Mouse (Mus musculus): ENCODE measurements around the gene G2e3. TPM values are rescaled to one million over a fixed set of nuclear protein-coding genes. Genes with fewer than 3 reads are reported as not detected.

The G2e3 gene
- polyA plus RNA-seq, 1 experiment from 2014 or later: 39.7 TPM

GRCm38 (mm10) chr12:51368504-51368903, 20.6 kb downstream of the G2e3 start:
- WGBS: 93% methylated on average over 3 of the region's 3 CpGs
- no peaks in the 10 kb centered on the region for H3K9me3 ChIP-seq (ENCODE audit: control insufficient read depth, low read length)
- H3K27ac ChIP-seq (replicated peaks; ENCODE audit: low read depth, low read length): no peak overlapping the region
- peaks cover 12% of the 10 kb centered on the region for H3K36me3 ChIP-seq (ENCODE audit: control insufficient read depth, insufficient read depth, low read length)
- H3K4me2 ChIP-seq (ENCODE audit: low read depth, severe bottlenecking): no peak overlapping the region
- no peaks in the 10 kb centered on the region for H3K27me3 ChIP-seq (ENCODE audit: control insufficient read depth, insufficient read depth, low read length)
- no peak for DNase-seq (ENCODE audit: low spot score)
- H3K4me1 ChIP-seq (ENCODE audit: control insufficient read depth, insufficient read depth, low read length): no peaks in the 10 kb centered on the region
- ATAC-seq (ENCODE audit: insufficient number of reproducible peaks, low FRiP score, low TSS enrichment, low read depth): no peak
- no peak overlapping the region for H3K9ac ChIP-seq (ENCODE audit: low read length)
- no peak overlapping the region for H3K4me3 ChIP-seq (ENCODE audit: low read depth, low read length)

DNA sequence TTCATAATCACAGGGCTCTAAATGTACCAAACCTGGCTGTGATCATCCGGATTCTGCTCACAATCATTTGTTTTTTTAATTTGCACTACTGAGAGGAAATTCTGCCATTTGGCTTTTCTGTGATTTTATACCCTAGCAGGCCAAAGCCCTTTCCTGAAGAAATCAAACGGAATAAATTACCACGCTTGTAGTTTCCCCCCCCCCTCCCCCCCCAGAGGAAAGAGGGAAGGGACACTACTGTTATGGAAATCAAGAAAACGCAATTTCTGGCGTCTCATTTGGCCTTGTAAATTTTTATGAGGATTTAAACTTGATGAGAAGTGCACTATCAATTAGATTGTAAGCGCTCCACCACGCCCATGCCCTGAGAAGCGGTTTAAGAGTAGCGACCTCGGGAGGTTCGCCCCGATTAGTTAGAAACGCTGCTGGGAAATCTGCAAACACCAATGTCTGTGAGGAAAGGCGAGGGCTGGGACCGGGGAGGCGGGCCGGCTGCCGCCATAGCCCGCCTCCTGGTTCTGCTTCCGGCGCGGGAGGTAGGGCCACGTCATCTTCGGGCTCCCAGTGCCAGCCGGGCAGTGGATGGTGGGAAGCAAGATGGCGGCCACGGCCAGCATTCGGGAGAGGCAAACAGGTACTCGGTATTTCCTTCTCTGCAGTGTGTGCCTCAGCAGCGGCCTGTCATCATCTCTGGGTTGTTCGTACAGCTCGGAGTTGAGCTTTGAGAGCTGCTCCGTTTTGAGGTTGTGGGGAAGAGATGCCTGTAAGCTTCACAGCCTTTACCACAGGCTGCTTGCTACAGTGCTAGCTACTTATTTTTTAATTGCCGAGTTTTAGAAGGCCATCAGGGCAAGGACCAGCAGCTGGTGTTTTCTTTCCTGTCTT, 29.4 kb downstream of the G2e3 start, which contains the start of gene Scfd1:
TSS of gene Scfd1 (plus strand) at position 508 of the 885 bp plus-strand sequence.
- peaks cover 7% of the 10 kb centered on the region for H3K36me3 ChIP-seq (ENCODE audit: control insufficient read depth, insufficient read depth, low read length)
- peak within 1 kb of the TSS; percentile 85 for H3K9ac ChIP-seq (ENCODE audit: low read length)
- no peaks in the 10 kb centered on the region for H3K4me1 ChIP-seq (ENCODE audit: control insufficient read depth, insufficient read depth, low read length)
- H3K27ac ChIP-seq (replicated peaks; ENCODE audit: low read depth, low read length): peak within 1 kb of the TSS; percentile 55; the same call in 1 of the 2 replicates
- peak within 1 kb of the TSS; percentile 75 for H3K4me3 ChIP-seq (ENCODE audit: low read depth, low read length)
- under 1% methylated on average over 34 of the region's 34 CpGs for WGBS
- no peaks in the 10 kb centered on the region for H3K9me3 ChIP-seq (ENCODE audit: control insufficient read depth, low read length)
- DNase-seq (ENCODE audit: low spot score) (peak; percentile 95), ATAC-seq (ENCODE audit: insufficient number of reproducible peaks, low FRiP score, low TSS enrichment, low read depth) (peak; percentile 100)
- peak within 1 kb of the TSS; percentile 56 for H3K4me2 ChIP-seq (ENCODE audit: low read depth, severe bottlenecking)
- no peaks in the 10 kb centered on the region for H3K27me3 ChIP-seq (ENCODE audit: control insufficient read depth, insufficient read depth, low read length)

GRCm38 (mm10) chr12:51377888-51378190, 30.0 kb downstream of the G2e3 start:
- no peaks in the 10 kb centered on the region for H3K9me3 ChIP-seq (ENCODE audit: control insufficient read depth, low read length)
- H3K9ac ChIP-seq (ENCODE audit: low read length): peak overlapping the region; percentile 85
- ATAC-seq (ENCODE audit: insufficient number of reproducible peaks, low FRiP score, low TSS enrichment, low read depth) (no peak), DNase-seq (ENCODE audit: low spot score) (no peak)
- no peaks in the 10 kb centered on the region for H3K4me1 ChIP-seq (ENCODE audit: control insufficient read depth, insufficient read depth, low read length)
- H3K27me3 ChIP-seq (ENCODE audit: control insufficient read depth, insufficient read depth, low read length): no peaks in the 10 kb centered on the region
- 18% methylated on average over 6 of the region's 6 CpGs for WGBS
- peaks cover 5% of the 10 kb centered on the region; the same call in 1 of the 2 replicates for H3K36me3 ChIP-seq (ENCODE audit: control insufficient read depth, insufficient read depth, low read length)
- no peak overlapping the region for H3K27ac ChIP-seq (replicated peaks; ENCODE audit: low read depth, low read length)
- H3K4me3 ChIP-seq (ENCODE audit: low read depth, low read length): peak overlapping the region; percentile 75
- H3K4me2 ChIP-seq (ENCODE audit: low read depth, severe bottlenecking): peak overlapping the region; percentile 56

DNA sequence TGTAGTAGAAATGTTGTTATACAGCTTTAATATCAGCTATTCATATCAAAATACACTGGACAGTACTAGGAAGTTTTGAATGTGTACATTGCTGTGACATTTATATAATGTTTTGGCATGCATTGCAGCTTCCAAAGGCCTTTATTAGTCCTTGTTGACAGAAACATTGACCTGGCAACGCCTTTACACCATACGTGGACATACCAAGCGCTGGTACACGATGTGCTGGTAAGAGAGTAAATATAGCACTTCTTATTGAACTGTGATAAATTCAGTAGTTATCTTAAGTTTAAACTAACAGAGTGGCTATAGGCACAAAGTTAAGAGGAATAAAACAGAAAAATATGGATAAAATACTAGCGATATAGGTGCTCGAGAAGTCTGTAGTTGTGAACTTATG, 52.0 kb downstream of the G2e3 start:
- Histone ChIP-seq H3K4me2 (ENCODE audit: low read depth, severe bottlenecking) (no peak overlapping the region), H3K27ac (replicated peaks; ENCODE audit: low read depth, low read length) (no peak overlapping the region), H3K36me3 (ENCODE audit: control insufficient read depth, insufficient read depth, low read length) (peaks cover 5% of the 10 kb centered on the region), H3K27me3 (ENCODE audit: control insufficient read depth, insufficient read depth, low read length) (no peaks in the 10 kb centered on the region), H3K9ac (ENCODE audit: low read length) (no peak overlapping the region), H3K4me3 (ENCODE audit: low read depth, low read length) (no peak overlapping the region), H3K9me3 (ENCODE audit: control insufficient read depth, low read length) (no peaks in the 10 kb centered on the region), H3K4me1 (ENCODE audit: control insufficient read depth, insufficient read depth, low read length) (no peaks in the 10 kb centered on the region)
- WGBS: 97% methylated on average over 6 of the region's 6 CpGs
- DNase-seq (ENCODE audit: low spot score) (no peak), ATAC-seq (ENCODE audit: insufficient number of reproducible peaks, low FRiP score, low TSS enrichment, low read depth) (no peak)

GRCm38 (mm10) chr12:51402060-51402698, 54.3 kb downstream of the G2e3 start:
- H3K4me3 ChIP-seq (ENCODE audit: low read depth, low read length): no peak overlapping the region
- H3K9me3 ChIP-seq (ENCODE audit: control insufficient read depth, low read length): no peaks in the 10 kb centered on the region
- peak; percentile 34 for DNase-seq (ENCODE audit: low spot score)
- no peak overlapping the region for H3K4me2 ChIP-seq (ENCODE audit: low read depth, severe bottlenecking)
- peaks cover 2% of the 10 kb centered on the region; the same call in 1 of the 2 replicates for H3K36me3 ChIP-seq (ENCODE audit: control insufficient read depth, insufficient read depth, low read length)
- 81% methylated on average over 5 of the region's 5 CpGs for WGBS
- no peak overlapping the region for H3K27ac ChIP-seq (replicated peaks; ENCODE audit: low read depth, low read length)
- H3K9ac ChIP-seq (ENCODE audit: low read length): no peak overlapping the region
- no peak for ATAC-seq (ENCODE audit: insufficient number of reproducible peaks, low FRiP score, low TSS enrichment, low read depth)
- no peaks in the 10 kb centered on the region for H3K27me3 ChIP-seq (ENCODE audit: control insufficient read depth, insufficient read depth, low read length)
- H3K4me1 ChIP-seq (ENCODE audit: control insufficient read depth, insufficient read depth, low read length): no peaks in the 10 kb centered on the region

DNA sequence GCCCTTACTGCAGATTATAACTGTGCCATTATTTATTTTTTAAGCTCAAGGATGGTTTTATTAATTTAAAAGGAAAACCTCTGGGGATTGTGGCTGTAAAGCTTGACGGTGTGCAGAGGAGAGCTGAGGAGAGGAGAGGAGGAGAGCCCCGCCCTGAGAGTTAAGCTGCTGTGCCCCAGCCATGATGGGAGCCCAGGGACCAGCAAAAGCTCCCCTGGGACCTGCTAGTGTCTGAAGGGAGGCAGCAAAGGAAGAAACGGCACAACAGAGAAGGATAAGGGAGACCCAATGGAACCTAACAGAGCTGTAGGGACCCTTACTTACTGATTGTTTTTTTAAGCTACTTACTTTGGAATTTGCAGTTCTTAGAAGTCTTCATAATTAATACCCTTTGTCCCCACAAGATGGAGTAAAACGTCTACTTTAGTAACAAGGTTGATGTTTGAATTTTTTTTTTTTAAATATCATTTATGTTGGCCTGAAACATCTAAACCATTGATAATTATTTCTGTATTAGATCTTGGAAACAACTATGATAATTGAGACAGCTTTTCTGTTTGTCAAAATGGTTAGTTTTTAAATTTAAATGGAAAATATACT, 56.2 kb downstream of the G2e3 start:
- Histone ChIP-seq H3K9ac (ENCODE audit: low read length) (no peak overlapping the region), H3K9me3 (ENCODE audit: control insufficient read depth, low read length) (no peaks in the 10 kb centered on the region), H3K4me2 (ENCODE audit: low read depth, severe bottlenecking) (no peak overlapping the region), H3K4me1 (ENCODE audit: control insufficient read depth, insufficient read depth, low read length) (no peaks in the 10 kb centered on the region), H3K27me3 (ENCODE audit: control insufficient read depth, insufficient read depth, low read length) (no peaks in the 10 kb centered on the region), H3K27ac (replicated peaks; ENCODE audit: low read depth, low read length) (no peak overlapping the region), H3K4me3 (ENCODE audit: low read depth, low read length) (no peak overlapping the region), H3K36me3 (ENCODE audit: control insufficient read depth, insufficient read depth, low read length) (peaks cover 2% of the 10 kb centered on the region; the same call in 1 of the 2 replicates)
- no peak for ATAC-seq (ENCODE audit: insufficient number of reproducible peaks, low FRiP score, low TSS enrichment, low read depth)
- DNase-seq (ENCODE audit: low spot score): no peak
- 66% methylated on average over 4 of the region's 4 CpGs for WGBS

GRCm38 (mm10) chr12:51411362-51411761, 63.5 kb downstream of the G2e3 start:
- H3K4me2 ChIP-seq (ENCODE audit: low read depth, severe bottlenecking): no peak overlapping the region
- H3K4me3 ChIP-seq (ENCODE audit: low read depth, low read length): no peak overlapping the region
- no peaks in the 10 kb centered on the region for H3K36me3 ChIP-seq (ENCODE audit: control insufficient read depth, insufficient read depth, low read length)
- H3K9me3 ChIP-seq (ENCODE audit: control insufficient read depth, low read length): no peaks in the 10 kb centered on the region
- no peak for ATAC-seq (ENCODE audit: insufficient number of reproducible peaks, low FRiP score, low TSS enrichment, low read depth)
- no peaks in the 10 kb centered on the region for H3K27me3 ChIP-seq (ENCODE audit: control insufficient read depth, insufficient read depth, low read length)
- H3K9ac ChIP-seq (ENCODE audit: low read length): no peak overlapping the region
- WGBS: 93% methylated on average over 4 of the region's 4 CpGs
- H3K27ac ChIP-seq (replicated peaks; ENCODE audit: low read depth, low read length): no peak overlapping the region
- no peaks in the 10 kb centered on the region for H3K4me1 ChIP-seq (ENCODE audit: control insufficient read depth, insufficient read depth, low read length)
- no peak for DNase-seq (ENCODE audit: low spot score)
